Mouse (Mus musculus): ENCODE data around the gene Dmrta2. TPM values are rescaled to one million over a fixed set of nuclear protein-coding genes. Genes with fewer than 3 reads are reported as not detected.
A peak's percentile ranks its signal among the peaks of the same experiment; 100 is the strongest.

The Dmrta2 gene
- 0.06 TPM in 1 of 2 replicates, not detected in the other for polyA plus RNA-seq (2015; fragmentation: Nextera tagmentation; extraction: Ambion mirVana)

DNA sequence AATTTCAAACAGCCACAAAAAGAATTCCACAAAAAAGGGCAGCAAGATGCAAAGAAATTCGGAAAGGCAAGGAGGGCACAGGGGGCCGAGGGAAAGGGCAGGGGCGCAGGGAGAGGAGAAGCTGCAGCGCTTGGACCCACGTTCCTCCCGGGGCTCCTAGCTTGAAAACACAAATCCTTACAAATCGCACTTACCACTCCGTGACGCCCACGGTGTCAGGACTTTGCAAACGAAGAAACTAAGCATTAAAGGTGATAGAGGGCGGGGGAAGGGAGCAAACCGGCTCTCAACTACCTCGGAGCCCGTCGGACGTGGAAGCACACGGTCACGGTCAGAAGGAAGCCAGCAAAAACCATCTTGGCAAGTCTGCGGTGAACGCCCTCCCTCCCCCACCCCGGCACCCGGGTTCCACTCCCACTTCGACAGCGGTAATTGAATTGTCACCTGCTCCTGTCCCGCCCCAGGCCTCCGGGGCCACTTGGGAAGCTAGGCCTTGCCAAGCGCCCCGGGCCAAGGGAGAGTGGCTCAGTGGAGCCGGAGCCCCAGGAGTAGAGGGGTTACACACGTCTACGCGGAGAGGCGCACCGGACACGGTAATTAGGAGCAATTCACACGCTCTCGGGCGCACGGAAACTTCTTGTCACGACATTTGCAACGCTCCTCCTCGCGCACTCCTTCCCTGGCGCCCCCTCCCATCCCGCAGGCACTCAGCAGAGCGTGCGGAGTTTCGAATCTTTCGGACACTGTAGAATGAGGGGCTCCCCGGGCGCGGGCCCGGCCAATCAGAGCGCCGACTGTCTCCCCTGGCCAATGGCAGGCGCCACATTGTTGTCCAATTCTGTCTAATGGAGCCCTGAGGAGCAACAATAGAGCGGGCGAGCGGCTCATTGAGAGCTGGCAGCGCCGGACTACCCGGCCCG, at the start of gene Dmrta2:
Dmrta2 (plus strand) TSS at position 906 of the 920 bp plus-strand sequence.
- no peak for DNase-seq (ENCODE audit: low spot score)

DNA sequence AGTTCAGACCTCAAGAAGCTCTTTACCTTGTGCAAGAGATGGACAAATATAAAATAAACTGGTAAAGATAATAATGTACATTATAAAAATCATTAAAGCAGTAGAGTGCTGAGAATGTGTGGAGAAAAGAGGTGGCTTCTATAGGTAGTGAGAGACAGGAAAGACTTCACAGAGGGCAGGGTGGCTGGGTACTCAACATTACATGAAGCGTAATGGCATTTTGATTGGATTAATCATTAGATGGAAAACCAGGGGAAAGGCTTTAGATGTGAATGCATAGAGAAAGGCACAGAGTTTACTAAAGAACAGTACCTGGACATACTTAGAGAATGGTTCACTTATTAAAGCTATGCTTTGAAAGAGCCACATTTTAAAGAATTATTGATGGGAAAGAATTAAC, 48.8 kb upstream of the Dmrta2 start:
- DNase-seq (ENCODE audit: low spot score): no peak

DNA sequence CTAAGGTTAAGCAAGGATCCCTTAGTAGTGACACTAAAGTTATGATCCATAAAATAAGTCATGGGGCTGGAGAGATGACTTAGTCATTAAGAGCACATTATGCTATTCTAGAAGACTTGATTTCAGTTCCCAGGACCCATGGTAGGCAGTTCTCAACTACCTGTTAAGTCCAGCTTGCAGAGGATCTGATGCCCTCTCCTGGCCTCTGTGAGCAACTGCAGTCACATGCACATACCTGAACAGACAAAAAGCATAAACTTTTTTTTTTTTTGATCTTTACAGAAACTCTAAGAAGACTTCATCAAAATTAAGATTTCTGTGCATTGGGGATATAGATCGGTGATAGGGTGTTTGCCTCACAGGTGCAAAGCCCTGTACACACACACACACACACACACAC, 47.4 kb upstream of the Dmrta2 start:
- DNase-seq (ENCODE audit: low spot score): peak; percentile 14

DNA sequence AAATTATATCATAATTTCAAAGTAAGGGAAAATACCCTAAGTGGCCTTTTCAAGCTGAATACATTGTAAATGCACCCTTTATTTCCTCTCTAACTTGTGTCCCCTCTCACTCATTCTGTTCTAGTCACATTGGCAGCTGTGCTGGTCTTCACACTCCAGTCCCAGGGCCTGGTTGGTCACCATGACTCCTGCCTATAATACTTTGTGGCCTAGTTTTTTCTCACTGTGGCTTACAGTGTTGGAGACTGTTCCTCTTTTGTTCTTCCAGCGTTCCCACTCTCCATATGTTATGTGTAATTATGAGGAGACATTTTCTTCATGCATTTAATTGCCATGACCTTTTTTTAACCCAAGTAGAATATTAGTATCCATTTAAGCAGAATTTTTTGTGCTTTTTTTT, 46.9 kb upstream of the Dmrta2 start:
- DNase-seq (ENCODE audit: low spot score): no peak

DNA sequence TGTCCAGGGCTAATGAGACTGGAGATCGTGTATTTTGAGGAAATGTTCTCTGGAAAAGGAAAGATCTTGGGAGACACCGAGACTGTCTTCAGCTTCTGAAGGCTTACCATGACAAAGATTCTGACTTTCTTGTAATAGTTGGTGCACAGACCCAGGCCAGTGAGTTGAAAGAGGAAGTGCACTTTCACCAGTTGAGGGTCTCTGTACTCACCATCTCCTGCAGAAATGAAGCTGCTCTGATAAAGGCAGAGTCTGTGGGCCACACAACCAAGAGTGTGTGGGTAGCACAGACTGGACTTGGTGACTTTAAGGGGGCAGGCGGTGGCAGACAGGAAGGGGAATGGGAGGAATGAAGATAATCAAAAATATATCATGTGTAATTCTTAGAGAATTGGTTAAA, 41.3 kb upstream of the Dmrta2 start:
- no peak for DNase-seq (ENCODE audit: low spot score)

DNA sequence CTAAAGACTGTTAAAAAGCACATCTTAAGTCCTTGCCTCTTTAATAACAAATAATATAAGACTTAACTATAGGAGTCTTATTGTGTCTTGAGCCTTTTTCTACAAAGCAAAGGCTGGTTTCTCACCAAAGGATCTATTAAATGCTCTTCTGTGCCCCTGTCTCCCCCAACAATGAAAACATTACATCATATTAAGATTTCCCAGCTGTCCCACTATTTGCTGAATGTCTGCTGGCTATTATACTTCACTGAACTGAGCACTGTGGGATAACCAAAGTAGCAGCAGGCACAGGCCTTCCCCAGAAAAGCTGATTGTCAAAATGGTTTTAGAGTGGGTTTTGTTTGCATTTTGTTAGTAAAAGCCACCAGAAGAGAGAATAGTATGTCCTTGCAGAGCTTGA, 38.6 kb upstream of the Dmrta2 start:
- DNase-seq (ENCODE audit: low spot score): no peak

DNA sequence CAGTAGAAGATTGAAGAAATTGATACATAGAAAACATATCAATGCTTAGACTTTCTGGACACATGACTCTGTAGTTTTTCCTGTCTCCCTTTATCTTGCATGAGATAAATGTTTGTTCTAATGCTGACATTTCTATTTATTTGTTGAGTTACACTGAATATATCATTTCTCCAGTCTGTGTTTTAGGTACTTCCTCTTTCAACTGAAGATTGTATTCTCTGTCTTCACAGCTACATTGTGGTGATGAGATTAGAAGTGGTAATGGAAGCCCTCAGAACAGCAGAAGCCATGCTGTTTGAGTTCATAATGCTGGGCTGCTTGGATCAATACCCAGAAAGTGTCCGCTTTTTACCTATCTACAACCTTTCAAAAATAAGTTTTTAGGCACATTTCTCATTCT, 32.3 kb upstream of the Dmrta2 start:
- DNase-seq (ENCODE audit: low spot score): no peak

DNA sequence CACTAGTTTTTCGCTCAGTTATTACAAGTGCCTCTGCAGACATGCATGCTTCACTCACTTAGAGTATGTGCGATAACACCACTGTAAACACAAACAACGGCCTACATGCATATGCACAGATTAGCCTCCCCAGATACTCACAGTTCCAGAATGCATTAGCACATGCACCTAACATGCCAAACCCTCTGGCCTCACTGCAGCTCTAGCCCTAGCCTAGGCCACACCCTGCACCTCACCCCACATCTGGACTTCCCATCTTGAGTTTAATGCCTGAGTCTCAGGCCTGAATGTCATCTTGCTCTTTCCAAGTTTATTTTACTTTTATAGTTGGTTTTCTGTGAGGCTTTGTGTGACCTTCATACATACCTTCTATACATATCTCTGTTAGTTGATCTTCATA, 28.5 kb upstream of the Dmrta2 start:
- no peak for DNase-seq (ENCODE audit: low spot score)

DNA sequence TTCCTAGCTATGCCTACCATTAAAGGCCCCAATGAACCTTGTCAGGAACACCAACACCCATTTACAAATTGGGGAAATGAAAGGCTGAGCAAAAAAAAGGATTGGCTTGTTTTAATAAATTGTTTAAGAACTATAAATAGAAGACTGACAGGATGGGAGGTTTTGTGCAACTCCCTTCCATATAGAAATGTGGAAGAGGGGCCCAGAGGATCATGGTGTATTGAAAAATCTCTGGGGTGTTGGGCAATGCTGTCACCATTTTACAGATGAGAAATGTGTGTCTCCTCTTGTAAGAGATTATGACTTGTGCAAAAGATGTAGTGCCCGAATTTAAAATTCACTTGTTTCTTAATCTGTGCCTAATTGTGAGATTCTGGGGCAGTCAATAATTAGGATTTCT, 24.3 kb upstream of the Dmrta2 start:
- no peak for DNase-seq (ENCODE audit: low spot score)

DNA sequence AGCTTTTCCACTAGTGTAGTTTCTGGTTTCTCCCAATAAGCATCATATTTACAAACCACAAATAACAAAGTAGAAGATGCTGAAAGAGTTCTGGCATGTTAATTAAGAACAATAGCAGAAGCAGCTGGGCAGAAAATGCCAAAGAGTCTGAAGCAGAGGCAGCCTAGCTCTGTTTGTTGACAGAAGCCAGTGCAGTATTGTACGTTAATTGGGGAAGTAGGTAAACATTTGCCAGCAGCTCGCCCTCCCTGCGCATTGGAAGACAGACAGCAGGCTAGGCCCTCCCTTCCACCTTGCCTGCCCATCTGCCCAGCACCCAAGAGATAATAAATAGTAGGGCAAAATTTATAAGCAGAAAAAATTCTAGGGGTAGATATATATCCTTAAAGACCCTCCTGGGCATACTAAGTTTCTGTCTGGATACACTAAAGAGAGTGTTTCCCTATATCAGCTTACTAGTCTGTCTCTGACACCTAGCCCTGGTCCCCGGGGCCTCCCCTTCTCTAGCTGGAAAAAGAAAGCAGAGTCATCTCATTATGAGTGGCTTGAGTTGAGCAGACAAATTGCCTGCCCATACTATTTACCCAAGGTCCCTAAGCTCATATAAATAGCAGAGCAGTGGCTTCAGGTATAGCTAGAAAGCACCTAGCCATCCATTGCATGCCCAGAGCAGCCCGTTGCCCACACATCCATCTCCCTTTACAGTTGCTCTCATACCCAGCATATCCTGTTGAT, 17.5 kb upstream of the Dmrta2 start:
- DNase-seq (ENCODE audit: low spot score): no peak

DNA sequence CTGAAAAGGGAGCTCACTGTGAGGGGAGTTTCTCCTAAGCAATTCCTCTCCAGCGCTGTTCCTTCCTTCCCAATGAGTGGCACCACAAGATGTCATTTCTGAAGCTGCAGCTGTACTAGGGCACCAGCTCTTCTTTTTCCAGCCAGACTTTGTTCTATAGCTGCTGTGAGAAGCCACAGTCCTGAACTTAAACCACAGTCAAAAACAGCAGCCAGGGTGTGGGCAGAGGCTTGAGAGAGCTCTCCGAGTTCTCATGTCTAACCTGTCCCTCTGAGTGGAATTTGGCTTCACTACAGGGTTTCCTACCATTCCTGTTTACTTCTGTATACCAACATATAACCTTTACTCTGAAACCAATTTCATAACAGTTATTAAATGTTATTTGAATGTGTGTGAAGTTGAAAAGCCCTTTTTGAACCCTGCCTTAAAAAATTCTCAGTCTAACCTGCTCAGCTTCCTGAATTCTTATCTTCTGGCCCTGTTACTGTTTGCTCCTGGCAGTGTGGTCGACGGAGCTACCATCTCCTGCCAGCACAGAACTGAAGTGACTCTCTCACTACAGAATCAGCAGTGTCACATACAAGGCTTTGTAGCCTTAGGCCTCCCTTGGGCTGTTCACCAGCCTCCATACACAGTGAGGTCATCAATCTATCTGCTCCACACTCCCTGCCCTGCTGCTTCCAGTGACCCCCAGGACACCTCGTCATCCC, 14.1 kb upstream of the Dmrta2 start:
- DNase-seq (ENCODE audit: low spot score): no peak

DNA sequence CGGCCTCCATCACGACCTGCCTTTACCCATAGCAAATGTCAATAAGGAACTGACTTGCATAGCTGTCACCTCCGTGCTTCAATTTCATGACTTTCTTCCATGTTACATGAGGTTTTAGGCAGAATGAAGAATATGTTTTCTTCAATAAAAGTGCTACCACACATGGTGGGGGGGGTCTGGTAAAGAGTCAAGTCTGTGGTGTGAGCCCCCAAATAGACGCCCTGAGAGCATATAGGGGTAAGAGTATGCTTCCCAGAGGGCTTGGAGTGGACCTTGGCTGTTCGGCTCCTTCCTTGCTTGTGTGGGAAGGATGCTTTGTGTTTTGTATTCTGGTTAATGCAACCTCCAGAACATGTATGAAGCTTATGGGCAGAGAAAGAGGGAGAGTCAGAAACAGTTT, 8.3 kb upstream of the Dmrta2 start:
- DNase-seq (ENCODE audit: low spot score): no peak

DNA sequence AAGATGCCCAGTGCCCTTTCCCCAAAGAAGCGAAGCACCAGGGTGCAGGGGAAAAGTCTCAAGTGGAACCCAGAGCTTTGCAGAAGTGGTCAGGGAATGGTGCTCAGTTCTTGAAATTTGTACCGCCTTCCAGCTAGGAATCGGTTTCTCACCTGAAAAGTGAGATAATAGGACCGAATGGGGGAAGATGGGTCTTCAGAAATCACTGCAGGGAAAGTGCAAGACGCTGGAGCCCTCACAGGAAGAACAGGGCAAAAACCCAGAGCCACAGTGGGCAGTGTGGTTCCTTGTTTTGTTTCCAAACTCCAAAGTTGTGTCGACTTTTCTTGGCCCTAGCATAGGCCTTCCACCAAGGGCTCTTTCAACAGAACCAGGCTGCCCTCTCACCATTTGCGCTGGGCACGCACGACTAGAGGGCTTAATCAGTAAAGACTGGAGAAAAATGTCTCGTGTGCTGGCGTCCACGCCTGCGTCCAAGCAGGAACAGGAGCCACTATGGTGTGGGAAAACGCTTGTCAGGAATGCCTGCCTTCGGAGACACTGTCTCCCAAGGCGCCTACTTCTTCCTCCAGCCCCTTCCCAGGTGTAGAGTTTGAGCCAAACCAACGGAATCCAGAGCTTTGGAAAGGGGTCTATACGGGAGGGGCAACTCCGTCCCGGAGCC, 3.7 kb upstream of the Dmrta2 start:
- no peak for DNase-seq (ENCODE audit: low spot score)

DNA sequence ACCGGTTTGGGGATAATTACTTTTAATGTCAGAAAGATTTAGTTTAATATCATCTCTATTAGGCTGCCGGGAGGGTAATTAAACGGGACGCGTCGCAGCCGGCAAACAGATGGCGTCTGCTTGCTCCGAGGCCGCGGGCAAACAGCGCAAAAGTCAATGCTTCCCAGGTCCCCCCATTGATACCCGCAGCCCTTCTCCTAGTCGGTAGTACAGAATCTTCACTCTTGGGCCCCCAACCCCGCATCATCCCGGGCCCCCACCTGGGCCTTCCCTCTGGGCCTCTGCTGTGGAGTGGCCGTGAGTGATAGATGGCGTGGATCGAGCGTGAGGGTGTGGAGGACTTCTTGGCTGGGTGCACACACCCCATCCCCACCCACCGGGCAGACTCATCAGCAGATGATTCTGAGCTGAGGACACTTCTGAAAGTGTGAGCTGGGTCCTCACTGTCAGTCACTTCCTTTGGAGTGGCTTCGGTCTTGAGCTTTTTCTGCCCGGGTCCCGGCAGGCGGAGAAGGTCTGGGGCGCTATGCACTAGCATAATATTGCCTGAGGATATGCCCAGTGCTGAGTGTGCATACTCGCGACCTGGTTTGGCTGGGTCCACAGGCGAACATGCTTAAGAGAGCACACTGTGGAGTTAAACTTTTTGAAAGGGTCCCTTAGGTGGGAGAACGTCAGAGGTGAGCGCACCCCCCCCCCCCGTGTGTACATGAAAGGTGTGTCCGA, 3.0 kb upstream of the Dmrta2 start:
- no peak for DNase-seq (ENCODE audit: low spot score)

DNA sequence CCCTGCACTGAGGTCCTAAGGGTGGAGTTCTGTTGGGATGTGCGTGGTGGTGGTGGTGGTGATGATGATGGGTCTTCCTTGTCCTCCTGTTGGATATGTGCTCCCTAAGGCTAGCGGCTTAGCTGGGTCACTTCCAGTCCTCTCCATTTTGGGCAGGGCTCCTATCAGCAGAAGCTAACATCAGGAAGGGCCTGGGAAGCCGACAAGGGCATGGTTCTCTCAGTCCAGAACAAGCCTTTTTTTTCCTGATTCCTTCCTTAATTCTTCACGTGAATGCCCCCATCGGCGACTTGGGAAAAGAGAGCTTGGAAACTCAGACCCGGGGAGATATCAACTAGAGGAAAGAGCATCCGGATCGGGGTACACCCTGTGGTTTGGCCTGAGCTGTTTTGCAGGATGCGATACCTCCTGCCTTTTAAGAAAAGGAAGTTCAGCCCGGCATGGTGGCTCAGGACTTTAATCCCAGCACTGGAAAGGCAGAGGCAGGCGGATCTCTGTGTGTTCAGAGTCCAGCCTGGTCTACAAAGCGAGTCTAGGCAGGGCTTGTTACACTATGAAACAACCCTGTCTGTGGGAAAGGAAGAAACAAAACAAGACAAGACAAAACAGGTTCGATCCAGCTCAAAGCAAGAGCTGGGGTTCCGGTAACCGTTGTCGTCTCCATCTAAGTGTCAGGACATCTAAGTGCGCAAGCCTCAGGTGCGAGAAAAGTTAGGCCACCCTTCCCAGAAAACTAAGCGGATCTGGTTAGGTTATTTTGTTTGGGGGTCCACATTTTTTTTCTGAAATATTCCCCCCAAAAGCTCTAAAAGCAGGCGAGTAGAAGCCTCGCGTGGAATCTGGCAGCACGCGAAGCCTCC, 2.2 kb upstream of the Dmrta2 start:
- no peak for DNase-seq (ENCODE audit: low spot score)

DNA sequence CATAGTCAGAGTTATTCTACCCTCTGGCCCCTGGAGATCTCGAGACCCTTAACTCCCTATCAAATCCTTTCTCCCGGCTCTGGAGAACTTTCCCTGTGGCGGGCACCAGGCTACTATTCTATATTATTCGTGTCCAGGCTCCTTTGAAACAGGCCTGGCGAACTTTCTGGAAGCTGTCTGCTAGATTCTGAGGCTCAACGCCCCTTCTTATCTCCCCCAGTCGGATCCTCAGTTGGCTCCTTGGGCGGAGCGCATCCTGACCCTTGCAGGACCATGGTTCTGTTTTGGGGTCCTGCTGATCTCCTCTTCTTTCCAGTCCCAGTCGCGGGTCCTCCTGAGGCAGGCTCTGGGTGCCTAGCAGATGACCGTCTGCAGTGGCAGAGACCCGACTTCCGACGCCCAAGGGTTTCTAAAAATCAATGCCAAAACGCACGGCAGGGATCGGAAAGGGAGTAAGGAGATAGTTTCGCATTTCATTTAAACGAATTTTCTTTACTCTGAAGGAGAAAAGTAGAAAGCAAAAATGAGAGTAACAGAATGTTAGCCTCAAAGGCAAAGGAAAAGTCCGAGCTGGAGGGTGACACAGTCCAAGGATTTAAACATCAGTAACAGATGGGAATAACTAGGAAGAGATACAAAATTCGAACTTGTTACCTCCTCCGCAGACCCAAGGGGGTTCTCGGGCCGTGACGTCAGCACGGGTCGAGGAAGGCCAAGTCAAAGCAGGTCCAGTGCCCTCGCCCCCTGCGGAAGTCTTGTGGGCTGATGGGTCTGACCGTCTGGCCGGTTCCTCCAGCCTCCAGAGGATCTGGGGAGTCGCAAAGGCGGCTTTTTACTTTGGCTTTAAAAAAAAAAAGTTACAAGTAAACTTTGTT, 1.3 kb upstream of the Dmrta2 start:
- no peak for DNase-seq (ENCODE audit: low spot score)

DNA sequence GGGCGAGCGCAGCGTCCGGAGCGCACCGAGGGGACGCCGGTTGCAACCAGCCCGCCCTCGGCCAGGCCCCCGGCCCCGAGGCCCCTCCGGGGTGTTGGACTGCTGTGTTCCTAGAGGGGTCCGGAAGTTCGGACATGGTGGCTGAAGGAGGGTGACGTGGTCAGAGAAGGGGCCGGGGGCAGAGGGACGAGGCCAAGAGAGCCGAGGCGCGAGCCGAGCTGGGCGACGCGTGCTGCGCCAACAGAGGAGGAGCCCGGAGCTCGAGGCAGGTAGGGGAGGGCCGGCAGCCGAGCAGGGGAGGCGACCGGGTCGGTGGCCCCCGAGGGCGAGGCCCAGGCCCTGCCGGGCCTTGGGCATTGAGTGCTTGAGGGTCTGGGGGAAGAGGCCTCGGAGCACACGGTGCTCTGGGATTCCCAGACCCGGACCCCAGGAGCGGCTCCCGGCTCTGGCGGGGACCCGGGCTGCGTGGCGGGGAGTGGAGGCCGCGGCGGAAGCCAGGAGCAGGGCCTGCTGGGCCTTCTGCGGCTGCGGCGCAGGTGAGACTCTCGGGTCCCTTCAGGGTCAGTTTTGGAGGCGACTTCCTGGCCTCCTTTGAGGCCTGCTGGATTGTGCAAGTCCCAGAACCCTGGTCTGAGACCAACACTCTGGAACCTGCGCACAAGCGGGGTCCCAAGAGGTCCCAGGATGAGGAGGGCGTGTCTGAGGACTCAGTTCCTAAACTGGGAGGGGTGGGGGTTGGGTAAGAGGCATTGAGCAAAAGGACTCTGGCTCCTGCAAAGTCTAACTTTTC, 410 bp downstream of the Dmrta2 start:
- no peak for DNase-seq (ENCODE audit: low spot score)

DNA sequence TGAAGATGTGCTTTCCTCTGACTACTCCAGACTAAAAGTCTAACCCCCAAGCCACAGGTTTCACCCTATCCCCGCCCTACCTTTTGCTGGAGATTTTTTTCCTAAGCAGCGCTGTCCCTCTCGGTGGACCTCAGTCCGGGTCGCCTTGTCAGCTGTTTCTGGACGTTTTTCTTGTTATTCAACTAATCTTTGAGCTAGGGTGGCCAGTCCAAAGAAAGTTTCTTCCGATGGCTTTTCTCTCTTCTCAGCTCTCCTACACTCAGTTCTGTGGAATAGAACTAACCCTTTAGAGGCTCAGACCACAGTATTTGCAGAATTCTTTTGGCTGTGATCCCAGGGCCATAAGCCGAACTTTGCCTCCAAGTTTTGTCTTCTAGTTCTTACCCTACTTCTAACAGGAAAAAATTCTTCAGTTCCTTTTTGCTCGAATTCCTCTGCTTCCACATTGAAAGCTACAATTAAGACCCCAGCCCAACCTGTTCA, 1.0 kb downstream of the Dmrta2 start:
- no peak for DNase-seq (ENCODE audit: low spot score)
